Mouse (Mus musculus): ENCODE results near the gene Relb. TPM values are rescaled to one million over a fixed set of nuclear protein-coding genes. Genes with fewer than 3 reads are reported as not detected.
A peak's percentile ranks its signal among the peaks of the same experiment; 100 is the strongest.

Gene Relb
- polyA plus RNA-seq, 1 experiment from 2014 or later = 4.9 TPM

- H3K27ac ChIP-seq (replicated peaks) = peak overlapping the region; percentile 78
- peak; percentile 90 for ATAC-seq (ENCODE audit: low FRiP score, low read depth)
- H3K27me3 ChIP-seq = peaks cover 3% of the 10 kb centered on the region; the same call in 1 of the 2 replicates
- peaks cover 19% of the 10 kb centered on the region for H3K36me3 ChIP-seq
- peak overlapping the region; percentile 52 for H3K9ac ChIP-seq (replicated peaks)
- no peaks in the 10 kb centered on the region for H3K9me3 ChIP-seq
- 0 out of 2 replicates have a peak, but pooled peaks cover 6% of the 10 kb centered on the region for H3K4me1 ChIP-seq
- WGBS = under 1% methylated on average over 55 of the region's 57 CpGs
- peak overlapping the region; percentile 95 for H3K4me2 ChIP-seq (replicated peaks)
- H3K4me3 ChIP-seq = peak overlapping the region; percentile 74
Observed at GRCm38 (mm10) chr7:19628536-19629360, 490 bp downstream of the Relb start.

- peak overlapping the region; percentile 78 for H3K27ac ChIP-seq (replicated peaks)
Observed at GRCm38 (mm10) chr7:19628192-19628535, 1.1 kb downstream of the Relb start.

GRCm38 (mm10) chr7:19627721-19628120 is 1.5 kb downstream of the Relb start:
- ATAC-seq (ENCODE audit: low FRiP score, low read depth) = no peak
- peak overlapping the region; percentile 95; the same call in 1 of the 2 replicates for H3K4me2 ChIP-seq (replicated peaks)
- H3K36me3 ChIP-seq = peaks cover 9% of the 10 kb centered on the region
- 70% methylated on average over 3 of the region's 3 CpGs for WGBS
- no peak overlapping the region for H3K9ac ChIP-seq (replicated peaks)
- 0 out of 2 replicates have a peak, but pooled peaks cover 6% of the 10 kb centered on the region for H3K4me1 ChIP-seq
- H3K4me3 ChIP-seq = peak overlapping the region; percentile 74; the same call in 1 of the 2 replicates
- H3K27me3 ChIP-seq = peaks cover 3% of the 10 kb centered on the region; the same call in 1 of the 2 replicates
- H3K9me3 ChIP-seq = no peaks in the 10 kb centered on the region
- no peak overlapping the region for H3K27ac ChIP-seq (replicated peaks)

More at GRCm38 (mm10) chr7:19628192-19628535, 1.1 kb downstream of the Relb start:
- ATAC-seq (ENCODE audit: low FRiP score, low read depth) = no peak
- WGBS = 17% methylated on average over 17 of the region's 17 CpGs
- Histone ChIP-seq H3K4me1 (0 out of 2 replicates have a peak, but pooled peaks cover 6% of the 10 kb centered on the region), H3K27me3 (peaks cover 3% of the 10 kb centered on the region; the same call in 1 of the 2 replicates), H3K9me3 (no peaks in the 10 kb centered on the region), H3K4me3 (peak overlapping the region; percentile 74), H3K9ac (replicated peaks) (0 out of 2 replicates have a peak overlapping the region, but pooled peaks have one; percentile 52), H3K4me2 (replicated peaks) (peak overlapping the region; percentile 95), H3K36me3 (peaks cover 13% of the 10 kb centered on the region)

- 75% methylated on average over 2 of the region's 2 CpGs for WGBS
- H3K4me2 ChIP-seq (replicated peaks) = no peak overlapping the region
Observed at GRCm38 (mm10) chr7:19623433-19623832, 5.8 kb downstream of the Relb start.

GRCm38 (mm10) chr7:19622241-19622640 is 7.0 kb downstream of the Relb start:
- Histone ChIP-seq H3K9ac (replicated peaks) (no peak overlapping the region), H3K27ac (replicated peaks) (no peak overlapping the region), H3K4me3 (no peak overlapping the region), H3K9me3 (no peaks in the 10 kb centered on the region), H3K27me3 (peaks cover 15% of the 10 kb centered on the region), H3K36me3 (no peaks in the 10 kb centered on the region), H3K4me2 (replicated peaks) (no peak overlapping the region), H3K4me1 (peaks cover 6% of the 10 kb centered on the region)
- 43% methylated on average over 6 of the region's 6 CpGs for WGBS
- no peak for ATAC-seq (ENCODE audit: low FRiP score, low read depth)

More at GRCm38 (mm10) chr7:19623433-19623832, 5.8 kb downstream of the Relb start:
- Histone ChIP-seq H3K4me1 (peaks cover 9% of the 10 kb centered on the region), H3K36me3 (no peaks in the 10 kb centered on the region), H3K9me3 (no peaks in the 10 kb centered on the region), H3K9ac (replicated peaks) (no peak overlapping the region), H3K27me3 (peaks cover 18% of the 10 kb centered on the region), H3K4me3 (no peak overlapping the region), H3K27ac (replicated peaks) (no peak overlapping the region)
- no peak for ATAC-seq (ENCODE audit: low FRiP score, low read depth)

- H3K4me3 ChIP-seq = no peak overlapping the region
- H3K27ac ChIP-seq (replicated peaks) = no peak overlapping the region
- H3K9me3 ChIP-seq = no peaks in the 10 kb centered on the region
- WGBS = 91% methylated on average over 7 of the region's 7 CpGs
- peaks cover 15% of the 10 kb centered on the region for H3K27me3 ChIP-seq
- H3K9ac ChIP-seq (replicated peaks) = no peak overlapping the region
- no peak overlapping the region for H3K4me2 ChIP-seq (replicated peaks)
- ATAC-seq (ENCODE audit: low FRiP score, low read depth) = no peak
- peaks cover 6% of the 10 kb centered on the region for H3K4me1 ChIP-seq
- H3K36me3 ChIP-seq = no peaks in the 10 kb centered on the region
Observed at GRCm38 (mm10) chr7:19620811-19621210, 8.4 kb downstream of the Relb start.

GRCm38 (mm10) chr7:19619004-19619801 is 10.0 kb downstream of the Relb start:
- Histone ChIP-seq H3K4me3 (peak overlapping the region; percentile 37), H3K4me2 (replicated peaks) (peak overlapping the region; percentile 61), H3K4me1 (peaks cover 6% of the 10 kb centered on the region), H3K9me3 (no peaks in the 10 kb centered on the region), H3K27me3 (peaks cover 15% of the 10 kb centered on the region), H3K9ac (replicated peaks) (peak overlapping the region; percentile 58), H3K36me3 (no peaks in the 10 kb centered on the region), H3K27ac (replicated peaks) (peak overlapping the region; percentile 68)
- peak; percentile 82 for ATAC-seq (ENCODE audit: low FRiP score, low read depth)
- WGBS = 4% methylated on average over 35 of the region's 35 CpGs

- Histone ChIP-seq H3K4me3 (no peak overlapping the region), H3K4me1 (peaks cover 6% of the 10 kb centered on the region), H3K27me3 (peaks cover 7% of the 10 kb centered on the region), H3K36me3 (no peaks in the 10 kb centered on the region), H3K4me2 (replicated peaks) (no peak overlapping the region), H3K27ac (replicated peaks) (no peak overlapping the region), H3K9me3 (no peaks in the 10 kb centered on the region), H3K9ac (replicated peaks) (no peak overlapping the region)
- no peak for ATAC-seq (ENCODE audit: low FRiP score, low read depth)
- 87% methylated on average over 12 of the region's 12 CpGs for WGBS
Observed at GRCm38 (mm10) chr7:19615036-19615577, 14.1 kb downstream of the Relb start.

GRCm38 (mm10) chr7:19610969-19611368 is 18.3 kb downstream of the Relb start:
- no peaks in the 10 kb centered on the region for H3K36me3 ChIP-seq
- no peaks in the 10 kb centered on the region for H3K9me3 ChIP-seq
- no peak overlapping the region for H3K4me2 ChIP-seq (replicated peaks)
- no peak overlapping the region for H3K4me3 ChIP-seq
- H3K9ac ChIP-seq (replicated peaks) = no peak overlapping the region
- H3K27me3 ChIP-seq = no peaks in the 10 kb centered on the region
- no peak overlapping the region for H3K27ac ChIP-seq (replicated peaks)
- WGBS = 69% methylated on average over 5 of the region's 5 CpGs
- no peak for ATAC-seq (ENCODE audit: low FRiP score, low read depth)
- H3K4me1 ChIP-seq = no peaks in the 10 kb centered on the region

- 91% methylated on average over 9 of the region's 12 CpGs for WGBS
Observed at GRCm38 (mm10) chr7:19609641-19610332, 19.5 kb downstream of the Relb start.

GRCm38 (mm10) chr7:19607291-19607690 is 21.9 kb downstream of the Relb start:
- WGBS = 84% methylated on average over 5 of the region's 5 CpGs
- Histone ChIP-seq H3K9ac (replicated peaks) (no peak overlapping the region), H3K36me3 (0 out of 2 replicates have a peak, but pooled peaks cover under 1% of the 10 kb centered on the region), H3K4me3 (no peak overlapping the region), H3K4me2 (replicated peaks) (no peak overlapping the region), H3K27me3 (no peaks in the 10 kb centered on the region), H3K27ac (replicated peaks) (no peak overlapping the region), H3K9me3 (no peaks in the 10 kb centered on the region), H3K4me1 (peaks cover 16% of the 10 kb centered on the region)
- no peak for ATAC-seq (ENCODE audit: low FRiP score, low read depth)

More at GRCm38 (mm10) chr7:19609641-19610332, 19.5 kb downstream of the Relb start:
- Histone ChIP-seq H3K4me1 (no peaks in the 10 kb centered on the region), H3K36me3 (no peaks in the 10 kb centered on the region), H3K27ac (replicated peaks) (no peak overlapping the region), H3K27me3 (no peaks in the 10 kb centered on the region), H3K4me2 (replicated peaks) (no peak overlapping the region), H3K4me3 (no peak overlapping the region), H3K9ac (replicated peaks) (no peak overlapping the region), H3K9me3 (no peaks in the 10 kb centered on the region)
- ATAC-seq (ENCODE audit: low FRiP score, low read depth) = no peak
